Mouse (Mus musculus): ENCODE data around the gene Trnp1. TPM values are rescaled to one million over a fixed set of nuclear protein-coding genes. Genes with fewer than 3 reads are reported as not detected.

Gene Trnp1
- polyA plus RNA-seq, 1 experiment from 2014 or later = 1.1 TPM

DNA sequence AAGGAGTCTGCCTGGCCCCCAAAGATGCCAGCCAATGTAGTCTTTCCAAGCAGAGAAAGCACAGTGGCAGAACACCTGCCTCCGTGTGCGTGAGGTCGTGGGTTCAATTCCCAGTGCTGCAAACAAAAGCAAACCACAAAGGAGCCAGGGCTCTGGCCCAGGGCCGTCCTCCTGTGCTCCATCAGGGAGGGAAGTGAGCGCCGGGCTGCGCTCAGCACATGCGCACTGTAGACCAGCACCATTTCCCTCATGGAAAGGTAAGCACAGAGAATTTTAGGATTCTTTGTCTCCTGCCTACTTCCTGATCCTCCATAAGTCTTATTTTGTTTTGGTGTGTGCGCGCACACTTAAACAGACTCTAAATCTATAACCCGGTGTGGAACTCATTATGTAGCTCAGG lies 50.4 kb downstream of the Trnp1 start:
- Histone ChIP-seq H3K4me3 (ENCODE audit: low read depth, low read length) (no peak overlapping the region), H3K9me3 (ENCODE audit: low read length) (no peaks in the 10 kb centered on the region), H3K9ac (replicated peaks; ENCODE audit: low read depth) (no peak overlapping the region), H3K4me2 (replicated peaks; ENCODE audit: low read depth, low read length) (no peak overlapping the region), H3K27ac (ENCODE audit: low read length) (no peak overlapping the region), H3K36me3 (ENCODE audit: insufficient read depth, low read length) (no peaks in the 10 kb centered on the region), H3K4me1 (ENCODE audit: insufficient read depth, low read depth, low read length) (no peaks in the 10 kb centered on the region), H3K27me3 (replicated peaks; ENCODE audit: insufficient read depth, low read length) (no peaks in the 10 kb centered on the region)
- WGBS = 86% methylated on average over 11 of the region's 11 CpGs
- ATAC-seq (no peak), DNase-seq (ENCODE audit: low spot score) (no peak)
- TF ChIP-seq EP300 (IDR thresholded peaks at IDR 0.05) (no peak), CTCF (IDR thresholded peaks at IDR 0.05) (no peak)

DNA sequence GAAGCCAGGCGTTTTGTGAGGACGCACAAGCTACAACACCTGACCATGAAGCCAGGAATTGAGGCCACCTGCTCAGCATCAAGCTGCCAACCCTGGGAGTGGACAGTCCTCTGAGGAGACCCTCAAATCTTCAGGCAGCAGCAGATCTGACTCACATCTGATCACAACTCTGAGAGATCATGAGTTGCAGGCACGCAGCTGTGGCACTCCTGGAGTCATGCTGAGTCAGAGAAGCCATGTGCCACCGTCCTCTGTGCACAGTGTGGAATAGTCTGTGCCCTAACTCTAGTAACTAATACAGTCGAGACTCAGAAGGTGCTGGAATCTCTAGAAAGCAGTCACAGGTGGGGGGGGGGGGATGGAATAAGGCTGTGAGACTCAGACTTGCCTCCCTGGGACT lies 51.0 kb downstream of the Trnp1 start:
- Histone ChIP-seq H3K4me1 (ENCODE audit: insufficient read depth, low read depth, low read length) (no peaks in the 10 kb centered on the region), H3K9ac (replicated peaks; ENCODE audit: low read depth) (no peak overlapping the region), H3K9me3 (ENCODE audit: low read length) (no peaks in the 10 kb centered on the region), H3K27ac (ENCODE audit: low read length) (no peak overlapping the region), H3K4me2 (replicated peaks; ENCODE audit: low read depth, low read length) (no peak overlapping the region), H3K27me3 (replicated peaks; ENCODE audit: insufficient read depth, low read length) (no peaks in the 10 kb centered on the region), H3K36me3 (ENCODE audit: insufficient read depth, low read length) (no peaks in the 10 kb centered on the region), H3K4me3 (ENCODE audit: low read depth, low read length) (no peak overlapping the region)
- DNase-seq (ENCODE audit: low spot score) (no peak), ATAC-seq (no peak)
- WGBS = 55% methylated on average over 5 of the region's 5 CpGs
- no peak for TF ChIP-seq EP300 (IDR thresholded peaks at IDR 0.05)
- TF ChIP-seq CTCF (IDR thresholded peaks at IDR 0.05) = no peak

DNA sequence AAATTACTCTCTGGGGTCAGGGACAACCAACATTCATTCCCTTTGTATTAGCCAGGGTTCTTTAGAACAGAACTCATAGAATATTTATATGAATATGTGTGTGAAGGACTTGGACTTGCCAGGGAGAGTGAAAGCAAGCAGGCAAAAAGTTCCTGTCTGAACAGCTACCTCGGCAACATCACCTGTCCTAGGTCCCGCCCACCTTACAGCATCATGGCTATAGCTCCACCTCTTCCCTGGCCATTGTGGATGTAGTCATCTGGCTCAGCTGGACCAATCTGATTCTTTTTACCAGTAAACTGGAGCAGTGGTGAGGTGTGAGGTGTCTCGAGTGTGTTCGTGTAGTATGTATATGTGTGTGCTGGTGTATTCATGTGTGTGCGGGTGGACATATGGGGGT lies 52.6 kb downstream of the Trnp1 start:
- no peaks in the 10 kb centered on the region for H3K36me3 ChIP-seq (ENCODE audit: insufficient read depth, low read length)
- no peaks in the 10 kb centered on the region for H3K9me3 ChIP-seq (ENCODE audit: low read length)
- no peak overlapping the region for H3K27ac ChIP-seq (ENCODE audit: low read length)
- 79% methylated on average over 5 of the region's 5 CpGs for whole genome bisulfite sequencing
- H3K9ac ChIP-seq (replicated peaks; ENCODE audit: low read depth) = no peak overlapping the region
- H3K4me3 ChIP-seq (ENCODE audit: low read depth, low read length) = no peak overlapping the region
- ATAC-seq (no peak; the same call in 1 of the 2 replicates), DNase-seq (ENCODE audit: low spot score) (no peak)
- no peaks in the 10 kb centered on the region for H3K27me3 ChIP-seq (replicated peaks; ENCODE audit: insufficient read depth, low read length)
- no peak overlapping the region for H3K4me2 ChIP-seq (replicated peaks; ENCODE audit: low read depth, low read length)
- H3K4me1 ChIP-seq (ENCODE audit: insufficient read depth, low read depth, low read length) = no peaks in the 10 kb centered on the region
- TF ChIP-seq EP300 (IDR thresholded peaks at IDR 0.05) (no peak), CTCF (IDR thresholded peaks at IDR 0.05) (no peak)

DNA sequence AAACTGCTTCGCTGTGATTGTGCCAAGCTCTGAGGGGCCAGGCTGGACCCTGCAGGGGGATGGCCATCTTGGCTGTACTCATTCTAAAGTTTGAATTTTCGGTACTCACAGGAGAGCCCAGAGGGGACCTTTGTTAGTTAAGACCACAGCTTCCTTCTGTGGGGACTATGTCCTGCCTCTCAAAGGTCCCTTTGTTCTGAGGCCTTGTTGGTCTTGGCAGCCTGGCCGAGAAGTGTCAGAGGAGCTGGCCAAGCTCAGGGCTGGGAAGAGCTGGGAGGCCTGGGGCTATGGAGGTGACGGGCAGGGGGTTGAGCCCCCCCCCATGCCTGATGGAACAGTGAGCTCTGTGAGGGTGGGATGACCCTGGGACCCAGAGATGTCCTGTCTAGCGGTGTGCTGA lies 55.3 kb downstream of the Trnp1 start:
- Histone ChIP-seq H3K4me2 (replicated peaks; ENCODE audit: low read depth, low read length) (no peak overlapping the region), H3K9ac (replicated peaks; ENCODE audit: low read depth) (no peak overlapping the region), H3K27ac (ENCODE audit: low read length) (no peak overlapping the region), H3K4me1 (ENCODE audit: insufficient read depth, low read depth, low read length) (no peaks in the 10 kb centered on the region), H3K36me3 (ENCODE audit: insufficient read depth, low read length) (no peaks in the 10 kb centered on the region), H3K9me3 (ENCODE audit: low read length) (no peaks in the 10 kb centered on the region), H3K4me3 (ENCODE audit: low read depth, low read length) (no peak overlapping the region), H3K27me3 (replicated peaks; ENCODE audit: insufficient read depth, low read length) (no peaks in the 10 kb centered on the region)
- TF ChIP-seq CTCF (IDR thresholded peaks at IDR 0.05) (no peak), EP300 (IDR thresholded peaks at IDR 0.05) (no peak)
- 58% methylated on average over 5 of the region's 5 CpGs for WGBS
- ATAC-seq (no peak), DNase-seq (ENCODE audit: low spot score) (no peak)

- H3K9ac ChIP-seq (replicated peaks; ENCODE audit: low read depth) = no peak overlapping the region
- TF ChIP-seq EP300 (IDR thresholded peaks at IDR 0.05) (no peak), CTCF (IDR thresholded peaks at IDR 0.05) (no peak)
- WGBS = 50% methylated on average over 3 of the region's 3 CpGs
- no peak for ATAC-seq
- no peak overlapping the region for H3K4me2 ChIP-seq (replicated peaks; ENCODE audit: low read depth, low read length)
- H3K27me3 ChIP-seq (replicated peaks; ENCODE audit: insufficient read depth, low read length) = no peaks in the 10 kb centered on the region
- no peak overlapping the region for H3K27ac ChIP-seq (ENCODE audit: low read length)
- DNase-seq (ENCODE audit: low spot score) = no peak
- H3K36me3 ChIP-seq (ENCODE audit: insufficient read depth, low read length) = no peaks in the 10 kb centered on the region
- H3K9me3 ChIP-seq (ENCODE audit: low read length) = no peaks in the 10 kb centered on the region
- no peaks in the 10 kb centered on the region for H3K4me1 ChIP-seq (ENCODE audit: insufficient read depth, low read depth, low read length)
- no peak overlapping the region for H3K4me3 ChIP-seq (ENCODE audit: low read depth, low read length)
Observed at GRCm38 (mm10) chr4:133442194-133442593, 56.2 kb downstream of the Trnp1 start.

Other genes starting within 250 kb of the Trnp1 start
- gene Sytl1, start 235.4 kb downstream of the Trnp1 start, polyA plus RNA-seq (2015; fragmentation: Nextera tagmentation; extraction: Ambion mirVana) = 3.1 and 3.3 TPM in 2 replicates
- 47.2 and 58.1 TPM in 2 replicates for gene Tmem222, start 220.8 kb downstream of the Trnp1 start, polyA plus RNA-seq (2015; fragmentation: Nextera tagmentation; extraction: Ambion mirVana)
- 9.2 and 9.9 TPM in 2 replicates for gene Wdtc1, start 145.1 kb downstream of the Trnp1 start, polyA plus RNA-seq (2015; fragmentation: Nextera tagmentation; extraction: Ambion mirVana)
- gene Slc9a1, start 128.8 kb downstream of the Trnp1 start, polyA plus RNA-seq (2015; fragmentation: Nextera tagmentation; extraction: Ambion mirVana) = 5.4 and 6.0 TPM in 2 replicates
- gene Tent5b, start 18.4 kb downstream of the Trnp1 start, polyA plus RNA-seq (2015; fragmentation: Nextera tagmentation; extraction: Ambion mirVana) = 11.0 and 19.1 TPM in 2 replicates
- 24.8 TPM in 2 replicates for gene Kdf1, start 20.4 kb upstream of the Trnp1 start, polyA plus RNA-seq (2015; fragmentation: Nextera tagmentation; extraction: Ambion mirVana)
- 130 and 154 TPM in 2 replicates for gene Nudc, start 47.4 kb upstream of the Trnp1 start, polyA plus RNA-seq (2015; fragmentation: Nextera tagmentation; extraction: Ambion mirVana)
- gene Nr0b2, start 54.8 kb upstream of the Trnp1 start, polyA plus RNA-seq (2015; fragmentation: Nextera tagmentation; extraction: Ambion mirVana) = 0.37 and 0.39 TPM in 2 replicates
- gene Gpatch3, start 76.2 kb upstream of the Trnp1 start, polyA plus RNA-seq (2015; fragmentation: Nextera tagmentation; extraction: Ambion mirVana) = 6.7 and 7.1 TPM in 2 replicates
- 15.8 and 17.6 TPM in 2 replicates for gene Gpn2, start 85.8 kb upstream of the Trnp1 start, polyA plus RNA-seq (2015; fragmentation: Nextera tagmentation; extraction: Ambion mirVana)
- 23.7 and 32.4 TPM in 2 replicates for gene Sfn, start 103.6 kb upstream of the Trnp1 start, polyA plus RNA-seq (2015; fragmentation: Nextera tagmentation; extraction: Ambion mirVana)
- 5.8 and 9.4 TPM in 2 replicates for gene Zdhhc18, start 151.6 kb upstream of the Trnp1 start, polyA plus RNA-seq (2015; fragmentation: Nextera tagmentation; extraction: Ambion mirVana)
- 17.3 and 17.8 TPM in 2 replicates for gene Pigv, start 174.1 kb upstream of the Trnp1 start, polyA plus RNA-seq (2015; fragmentation: Nextera tagmentation; extraction: Ambion mirVana)

Data from lung, postnatal 0 days (tissue).